Mouse (Mus musculus) inflammation-experienced regulatory T-cells, adult 6 months (primary cell): ENCODE results near the gene Aars. TPM values are rescaled to one million over a fixed set of nuclear protein-coding genes. Genes with fewer than 3 reads are reported as not detected.
A peak's percentile ranks its signal among the peaks of the same experiment; 100 is the strongest.
"Not testable (repeated sequence)": the region's sequence is repeated elsewhere in the genome, so short reads cannot be mapped to it uniquely, and the experiment has no call there.

Source experiments
- ATAC-seq: one replicate; pipeline ENCODE4 v1.8.0; 2017
- polyA plus RNA-seq, 3 experiments: library from polyadenylated mRNA; unstranded; fragments of 100-300 nt; shearing (Covaris generic); gene quantifications; one replicate each; pipeline ENCODE4 v1.2.1; 2017

Aars gene
- 10 to 100 TPM; 21.3 to 26.7 (median 25.5) TPM for polyA plus RNA-seq

DNA sequence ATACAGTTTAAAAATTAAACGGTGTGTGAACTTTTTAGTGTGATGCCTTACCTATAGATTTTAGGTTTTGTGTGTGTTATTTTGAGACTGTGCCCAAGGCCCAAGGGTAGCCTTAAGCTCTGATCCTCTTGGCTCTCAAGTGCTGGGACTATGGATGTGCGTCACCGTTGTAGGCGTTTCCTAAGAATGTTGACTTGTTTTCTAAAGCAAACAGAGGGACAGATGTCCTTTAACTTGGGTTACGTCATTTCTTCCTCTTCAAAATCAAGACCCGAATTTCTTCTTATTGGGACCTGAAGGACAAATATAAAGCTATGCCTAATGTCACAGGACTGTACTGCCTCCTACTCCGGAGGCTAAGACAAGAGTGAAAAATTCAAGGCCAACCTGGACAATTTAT, at the start of gene Aars:
Gene Aars, plus strand, starts transcription at position 229 of the 400 bp plus-strand sequence.
- ATAC-seq: no peak

DNA sequence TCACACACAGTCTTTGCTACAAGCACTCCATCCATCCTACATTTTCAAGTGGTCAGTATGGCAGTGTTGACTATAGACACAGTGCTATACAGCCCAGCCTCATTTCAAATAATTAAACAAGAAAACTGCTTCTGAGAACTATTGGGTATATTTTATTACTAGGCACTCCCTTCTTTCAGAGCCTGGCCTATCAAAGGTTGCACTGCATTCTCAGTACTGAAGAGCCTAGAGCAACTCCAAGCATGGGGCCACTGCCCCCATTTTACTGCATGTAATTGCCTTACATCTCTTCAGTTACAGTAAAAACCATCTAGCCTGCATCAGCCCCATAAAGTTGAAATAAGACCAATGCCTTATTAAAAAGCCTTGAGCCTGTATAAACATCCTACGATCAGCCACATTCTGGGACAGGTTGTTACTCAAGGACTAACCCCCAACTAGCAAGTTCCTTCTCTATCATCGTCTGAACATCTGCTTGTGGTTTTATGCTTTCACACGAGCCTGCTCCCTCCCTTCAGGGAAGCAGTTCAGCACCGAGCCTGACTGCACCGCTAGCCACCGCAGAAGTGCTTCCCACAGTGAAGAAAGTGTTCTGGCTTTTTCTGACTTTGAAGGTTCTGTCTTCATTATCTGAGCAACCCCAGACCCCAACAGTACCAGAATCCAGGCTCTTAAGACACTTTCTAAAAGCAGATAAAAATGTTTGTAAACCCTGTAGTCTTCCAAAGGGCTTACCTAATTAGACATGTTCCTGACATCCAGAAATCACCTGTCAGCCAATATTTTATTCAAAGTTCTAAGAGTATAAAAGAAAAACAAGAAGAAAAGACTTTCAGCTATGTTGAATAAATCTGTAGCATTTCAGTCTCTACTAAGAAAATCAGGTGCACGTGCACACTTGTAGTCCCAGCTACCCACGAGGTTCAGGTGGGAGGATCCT, 44.9 kb upstream of the Aars start:
- ATAC-seq: no peak

DNA sequence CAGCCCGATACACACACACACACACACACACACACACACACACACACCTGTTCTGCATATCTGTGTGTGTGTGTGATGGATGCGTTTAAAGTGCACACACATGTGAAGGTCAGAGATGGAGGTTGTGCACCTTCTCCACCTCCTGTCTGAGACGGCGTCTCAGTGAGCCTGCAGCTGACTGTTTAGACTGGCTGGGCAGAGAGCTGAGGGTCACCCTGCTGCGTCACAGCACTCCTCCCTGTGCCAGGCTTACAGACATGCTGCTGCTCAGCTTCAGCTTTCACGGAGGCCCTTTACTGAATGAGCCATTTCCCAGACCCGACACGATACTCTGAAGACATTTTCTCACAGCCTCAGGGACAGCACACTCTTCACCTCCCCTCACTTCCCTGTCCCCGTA, 42.9 kb upstream of the Aars start:
- no peak for ATAC-seq

DNA sequence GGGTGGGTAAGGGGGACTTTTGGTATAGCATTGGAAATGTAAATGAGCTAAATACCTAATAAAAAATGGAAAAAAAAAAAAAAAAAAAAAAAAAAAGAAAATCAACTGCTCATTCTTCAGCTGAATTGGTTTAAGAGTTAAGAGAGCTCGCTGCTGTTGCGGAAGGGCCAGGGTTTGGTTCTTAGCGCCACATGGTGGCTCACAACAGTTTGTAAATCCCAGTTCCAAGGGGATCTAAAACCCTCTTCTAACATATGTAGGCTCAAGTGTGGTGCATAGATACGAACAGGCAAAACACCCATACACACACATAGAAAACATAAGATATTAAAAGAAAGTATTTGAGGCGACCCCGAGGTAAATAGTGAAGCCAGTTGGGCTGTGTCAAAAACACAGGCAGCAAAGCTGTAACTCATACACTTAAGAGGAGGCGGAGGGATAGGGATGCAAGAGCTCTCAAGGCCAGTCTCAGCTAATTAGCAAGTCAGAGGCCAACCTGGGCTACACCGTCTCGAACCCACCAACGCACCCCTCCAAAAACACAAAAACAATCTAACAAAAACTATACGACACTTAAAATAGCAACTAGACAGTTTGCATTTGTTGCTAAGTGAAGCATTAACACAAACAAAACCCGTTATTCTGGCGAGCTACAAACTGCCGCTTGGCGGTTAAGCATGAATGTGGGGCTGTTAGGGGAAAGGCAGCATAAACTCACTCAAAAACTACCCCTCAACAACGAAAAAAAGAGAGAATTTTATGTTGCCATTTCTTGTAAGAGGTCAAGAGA, 36.1 kb upstream of the Aars start:
- ATAC-seq: peak; percentile 20

DNA sequence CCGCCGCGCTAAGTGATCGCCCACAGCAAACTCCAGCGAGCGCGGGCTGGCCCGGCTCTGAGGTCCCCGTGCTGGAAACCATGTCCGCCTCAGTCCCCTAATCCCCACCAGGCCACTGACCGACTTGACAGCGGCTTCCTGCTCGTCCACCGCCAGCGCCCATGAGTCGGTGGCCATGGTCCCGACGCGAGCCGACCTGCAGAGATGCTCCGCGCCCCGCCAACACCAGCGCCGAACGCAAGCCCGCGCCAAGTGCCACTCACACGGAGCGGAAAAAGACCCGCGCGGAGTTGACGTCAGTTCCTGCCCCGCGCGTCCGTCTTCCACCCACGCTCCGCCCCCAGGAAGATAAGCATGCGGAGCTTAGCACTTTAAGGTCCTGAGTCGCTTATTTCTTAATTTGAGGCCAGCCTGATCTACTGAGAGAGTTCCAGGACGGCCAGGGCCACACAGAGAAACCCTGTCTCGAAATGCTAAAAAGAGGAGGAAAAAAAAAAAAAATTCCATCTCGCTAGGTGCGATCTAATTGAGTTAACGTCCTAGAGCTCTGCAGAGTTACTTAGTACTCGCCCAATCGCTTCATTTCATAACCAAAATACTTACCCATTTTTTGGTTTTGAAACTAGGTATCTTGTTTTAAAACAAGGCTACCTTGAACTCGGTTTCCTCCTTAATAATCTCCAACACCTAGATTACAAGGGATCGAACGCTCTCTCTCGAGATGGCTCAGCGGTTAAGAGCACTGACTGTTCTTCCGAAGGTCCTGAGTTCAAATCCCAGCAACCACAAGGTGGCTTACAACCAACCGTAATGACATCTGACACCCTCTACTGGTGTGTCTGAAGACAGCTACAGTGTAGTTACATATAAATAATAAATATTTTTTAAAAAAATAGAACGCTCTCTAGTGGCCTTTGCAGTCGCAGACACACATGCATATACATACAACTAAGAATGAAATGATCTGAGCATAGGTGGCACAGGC, 35.1 kb upstream of the Aars start, which contains the start of gene Ddx19a:
Gene Ddx19a, minus strand, starts transcription at position 254 of the 985 bp plus-strand sequence.
- ATAC-seq: peak; percentile 97

DNA sequence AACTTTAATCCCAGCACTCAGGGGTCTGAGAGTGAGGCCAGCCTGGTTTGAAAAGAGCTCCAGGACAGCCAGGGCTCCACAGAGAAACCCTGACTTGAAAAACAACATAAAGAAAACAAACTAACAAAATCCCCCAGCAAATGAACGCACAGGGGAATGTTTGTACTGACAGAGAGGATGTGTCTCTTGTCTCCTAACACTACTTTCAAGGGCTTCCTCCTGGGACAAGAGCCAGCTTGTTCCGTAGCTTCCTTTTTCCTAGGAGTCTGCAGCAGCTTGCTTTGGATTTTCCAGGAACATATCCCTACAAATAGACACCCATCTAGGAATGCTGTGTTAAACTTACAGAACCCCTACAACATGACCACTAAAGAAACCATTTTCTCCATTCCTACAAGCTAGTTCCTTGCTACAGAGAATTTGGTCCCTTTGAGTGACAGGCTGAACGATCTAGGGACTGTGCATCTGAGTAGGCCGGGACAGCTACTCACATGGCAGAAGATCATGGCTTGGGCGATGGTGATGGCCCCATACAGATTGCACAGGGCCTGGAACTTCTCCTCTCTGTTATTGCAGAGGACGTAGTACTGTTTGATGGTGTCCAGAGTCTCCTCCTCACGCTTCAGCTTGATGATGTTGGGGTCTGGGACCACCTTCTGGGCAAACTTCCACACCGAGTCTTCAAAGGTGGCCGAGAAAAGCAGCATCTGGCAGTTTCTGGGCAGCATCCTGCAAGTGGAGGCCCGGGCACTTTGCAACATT, 22.5 kb upstream of the Aars start:
- not testable (repeated sequence) for ATAC-seq

DNA sequence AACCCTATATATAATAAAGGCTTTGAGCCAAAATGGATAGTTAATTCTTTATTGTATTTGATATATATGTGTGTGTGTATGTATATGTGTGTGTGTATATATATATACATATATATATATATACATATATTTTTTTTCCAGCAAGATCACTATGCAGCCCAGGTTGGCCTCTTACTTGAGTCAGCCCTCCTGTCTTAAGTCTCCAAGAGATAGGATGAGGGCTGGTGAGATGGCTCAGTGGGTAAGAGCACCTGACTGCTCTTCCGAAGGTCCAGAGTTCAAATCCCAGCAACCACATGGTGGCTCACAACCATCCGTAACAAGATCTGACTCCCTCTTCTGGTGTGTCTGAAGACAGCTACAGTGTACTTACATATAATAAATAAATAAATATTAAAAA, 6.3 kb upstream of the Aars start:
- not testable (repeated sequence) for ATAC-seq

DNA sequence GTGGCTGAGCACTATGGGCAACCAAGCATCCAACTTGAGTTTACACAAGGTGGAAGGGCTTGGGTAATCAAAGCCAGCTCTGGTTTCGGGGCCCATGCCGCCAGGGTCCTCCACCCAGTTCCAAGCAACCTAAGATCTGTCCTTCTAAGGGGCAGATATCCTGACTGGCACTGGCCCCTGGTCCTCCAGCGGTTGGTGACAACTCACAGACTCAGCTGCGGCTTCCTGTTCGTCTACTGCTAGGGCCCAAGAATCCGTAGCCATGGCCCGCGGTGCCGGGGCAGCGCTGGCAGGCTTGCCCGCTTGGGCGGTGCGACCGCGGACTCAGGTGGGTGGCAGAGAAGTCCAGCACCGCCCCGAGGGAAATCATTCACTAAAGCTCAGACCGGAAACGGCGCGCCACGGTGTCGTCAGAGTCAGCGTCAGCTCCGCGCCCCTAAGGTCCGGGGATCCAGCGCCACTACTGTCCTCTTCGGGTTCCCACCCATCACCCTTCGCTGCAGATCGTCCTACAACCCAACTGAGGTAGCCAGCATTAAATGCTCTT, 5.5 kb upstream of the Aars start:
- peak; percentile 71 for ATAC-seq

DNA sequence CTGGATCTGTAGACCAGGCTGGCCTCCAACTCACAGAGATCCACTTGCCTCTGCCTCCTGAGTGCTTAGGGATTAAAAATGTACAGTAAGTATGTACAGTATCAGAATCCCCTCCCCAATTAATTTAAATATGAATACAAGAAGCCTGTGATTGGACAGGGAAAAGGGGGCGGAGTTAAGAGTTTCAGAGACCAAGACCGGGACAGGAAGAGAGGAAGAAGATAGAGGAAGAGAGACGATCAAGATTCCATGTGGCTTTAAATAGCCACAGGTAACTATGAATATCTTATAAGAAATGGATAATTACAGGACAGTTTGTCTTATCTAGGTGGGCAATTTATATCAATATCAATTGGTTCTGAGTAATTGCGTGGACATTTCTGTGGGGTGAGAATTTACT, 3.4 kb upstream of the Aars start:
- peak; percentile 14 for ATAC-seq

DNA sequence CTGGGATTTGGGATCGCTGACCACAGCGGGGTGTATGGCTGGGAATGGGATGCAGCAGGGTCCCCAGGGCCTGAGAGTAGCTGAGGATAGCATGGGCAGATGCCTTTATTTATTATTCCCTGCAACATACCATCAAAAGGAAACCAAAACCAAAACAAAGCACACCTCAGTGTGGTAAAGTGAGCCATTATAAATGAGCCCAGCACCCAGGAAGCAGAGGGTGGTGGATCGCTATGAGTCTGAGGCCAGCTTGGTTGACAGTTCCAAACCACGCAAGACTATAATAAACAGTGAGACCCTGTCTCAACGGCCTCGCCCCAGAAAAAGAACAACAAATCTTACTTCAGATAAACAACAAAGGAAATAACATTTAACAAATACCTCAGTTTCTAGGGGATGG, 2.9 kb upstream of the Aars start:
- ATAC-seq: peak; percentile 49

DNA sequence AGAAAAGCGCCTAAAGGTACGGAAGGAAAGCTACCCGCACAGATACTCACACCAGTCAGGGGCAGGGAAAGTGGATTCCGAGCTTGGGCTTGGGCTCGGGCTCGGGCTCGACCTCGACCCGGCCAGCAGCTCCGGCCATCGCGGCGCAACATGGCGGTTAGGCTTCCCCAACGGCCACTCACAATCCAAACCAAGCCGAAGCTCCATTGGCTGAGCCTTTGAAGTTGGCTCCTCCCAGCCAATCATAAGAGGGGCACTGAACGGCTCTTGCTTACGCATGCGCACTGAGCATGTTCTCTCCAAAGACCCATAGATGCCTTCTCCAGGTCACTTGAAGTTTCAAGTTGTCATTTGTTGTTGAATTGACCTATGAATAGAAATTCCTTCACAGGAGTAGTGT, 1.4 kb upstream of the Aars start, which contains the start of gene Ddx19b:
Gene Ddx19b, minus strand, starts transcription at position 180 of the 400 bp plus-strand sequence.
- ATAC-seq: no peak

DNA sequence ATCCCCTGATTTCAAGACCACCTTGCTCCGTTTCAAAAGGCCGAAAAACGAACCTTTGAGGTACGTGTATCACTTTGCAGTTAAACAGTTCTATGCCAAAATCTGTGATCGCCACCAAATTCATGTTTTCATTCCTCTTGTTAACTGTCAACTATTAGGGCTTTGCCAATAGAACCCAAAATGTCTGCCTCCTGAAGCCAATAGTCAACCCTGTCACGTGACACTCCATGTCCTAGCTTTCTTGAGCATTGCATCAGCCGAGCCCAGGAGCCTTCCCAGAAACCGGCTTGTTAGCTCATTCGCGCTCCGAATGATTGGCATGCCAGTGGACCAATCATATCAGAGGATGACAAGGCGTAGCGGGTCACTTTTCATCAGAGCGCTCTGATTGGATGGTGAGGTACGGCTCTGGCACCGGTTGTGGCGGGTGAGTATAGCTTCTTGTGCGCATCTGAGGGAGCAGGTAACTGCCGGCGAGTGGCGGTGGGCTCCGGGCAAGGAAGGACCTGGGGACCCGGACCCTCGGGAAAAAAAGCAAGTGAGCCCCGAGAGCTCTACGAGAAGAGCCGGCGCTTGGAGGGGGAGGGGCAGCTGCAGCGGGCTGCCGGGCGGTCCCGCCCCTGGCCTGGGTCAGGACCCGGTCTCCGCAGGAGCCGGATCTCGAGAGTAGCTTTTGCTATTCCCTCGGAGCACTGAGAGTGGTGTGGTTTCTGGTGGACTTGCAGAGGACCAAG, 705 bp downstream of the Aars start:
- ATAC-seq: peak; percentile 96

DNA sequence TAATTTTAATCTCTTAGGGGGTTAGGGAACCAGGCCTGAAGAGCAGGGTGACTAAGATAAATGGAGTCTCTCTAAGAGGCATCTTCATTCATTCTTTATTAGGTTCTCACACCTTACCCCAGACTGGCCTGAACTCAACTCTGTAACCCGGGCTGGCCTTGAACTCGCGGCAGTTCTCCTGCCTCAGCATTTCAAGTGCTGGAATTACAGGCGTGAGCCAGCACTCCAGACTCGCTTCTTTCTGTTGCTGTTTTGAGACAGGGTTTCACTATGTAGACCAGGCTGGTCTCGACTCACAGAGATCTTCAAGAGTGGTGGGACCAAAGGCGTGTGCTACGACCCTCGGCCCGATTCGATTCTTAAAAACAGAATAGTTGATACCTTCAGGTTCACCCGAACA, 1.3 kb downstream of the Aars start:
- ATAC-seq: no peak

DNA sequence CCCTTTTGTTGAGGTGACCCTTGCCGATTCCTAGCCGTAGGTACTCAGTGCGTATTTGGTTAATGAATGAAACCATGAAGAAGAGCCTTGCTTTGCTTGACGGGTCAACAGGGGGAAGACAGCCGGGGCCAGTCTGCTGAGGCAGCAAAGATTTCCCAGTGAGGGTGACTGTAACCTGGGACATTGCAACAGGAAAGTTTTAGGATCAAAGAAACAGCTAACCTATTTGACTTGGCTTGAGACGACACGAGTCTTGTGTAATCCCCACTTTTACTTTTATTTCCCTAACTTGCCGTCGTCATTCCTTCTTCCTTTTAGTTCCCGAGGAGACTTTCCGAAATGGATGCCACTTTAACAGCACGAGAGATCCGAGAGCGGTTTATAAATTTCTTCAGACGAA, 3.6 kb downstream of the Aars start:
- ATAC-seq: no peak

DNA sequence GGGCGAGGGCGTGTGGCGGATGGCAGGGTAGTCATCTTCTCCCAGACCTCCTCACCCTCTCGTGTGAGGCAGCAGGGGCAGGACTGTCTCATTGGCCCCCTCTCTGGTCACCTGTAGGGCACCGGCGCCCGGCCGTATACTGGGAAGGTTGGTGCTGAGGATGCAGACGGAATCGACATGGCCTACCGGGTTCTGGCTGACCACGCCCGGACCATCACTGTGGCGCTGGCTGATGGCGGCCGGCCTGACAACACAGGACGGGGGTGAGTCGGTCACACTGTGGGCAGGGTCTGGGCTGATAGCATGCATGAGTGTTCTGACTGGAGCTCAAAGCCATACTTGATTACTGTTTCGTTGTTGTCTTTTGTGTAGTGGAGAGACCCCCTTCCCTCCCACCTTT, 9.6 kb downstream of the Aars start:
- no peak for ATAC-seq

DNA sequence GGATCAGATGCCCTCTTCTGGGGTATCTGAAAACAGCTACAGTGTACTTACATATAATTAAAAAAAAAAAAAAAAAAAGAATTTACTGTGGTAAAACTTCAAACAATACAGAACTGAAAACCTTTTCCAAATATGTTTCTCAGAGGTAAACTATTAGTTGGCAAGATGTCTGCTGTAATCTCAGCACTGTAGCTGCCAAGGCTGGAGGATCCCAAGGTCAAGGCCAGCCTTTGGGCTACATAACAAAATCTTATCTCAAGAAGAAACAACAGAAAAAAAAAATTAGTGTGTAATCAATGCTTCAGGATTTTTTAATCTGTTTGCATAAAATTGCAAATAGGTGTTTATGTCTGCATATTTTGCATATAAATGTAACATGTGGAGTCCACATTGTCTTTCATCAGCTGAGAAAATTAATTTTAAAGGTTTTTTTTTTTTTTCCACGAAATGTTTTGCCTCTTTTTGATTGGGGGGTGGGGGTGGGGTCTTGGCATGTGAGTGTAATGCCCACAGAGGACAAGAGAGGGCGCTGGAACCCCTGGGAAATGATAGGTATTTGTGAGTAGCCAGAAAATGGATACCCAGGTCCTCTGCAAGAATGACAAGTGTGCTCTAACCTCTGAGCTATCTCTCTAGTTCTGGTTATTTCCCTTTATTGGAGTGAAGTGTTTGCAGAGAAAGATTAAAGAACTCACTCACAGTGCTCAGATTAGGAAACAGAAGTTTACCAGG, 11.2 kb downstream of the Aars start:
- no peak for ATAC-seq

DNA sequence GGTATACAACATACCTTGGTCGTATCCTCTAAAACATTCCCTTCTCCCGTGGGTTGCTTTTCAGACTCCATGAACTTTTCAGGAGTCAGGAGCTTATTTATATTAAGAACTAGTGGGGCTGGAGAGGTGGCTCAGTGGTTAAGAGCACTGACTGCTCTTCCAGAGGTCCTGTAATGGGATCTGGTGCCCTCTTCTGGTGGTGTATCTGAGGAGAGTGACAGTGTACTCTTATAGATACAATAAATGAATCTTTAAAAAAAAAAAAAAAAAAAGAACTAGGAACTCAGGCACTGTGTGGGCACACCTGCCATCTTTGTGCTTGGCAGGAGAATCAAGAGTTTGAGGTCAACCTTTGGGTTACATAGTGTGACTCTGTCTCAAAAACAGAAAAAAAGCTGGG, 15.8 kb downstream of the Aars start:
- ATAC-seq: peak; percentile 25

DNA sequence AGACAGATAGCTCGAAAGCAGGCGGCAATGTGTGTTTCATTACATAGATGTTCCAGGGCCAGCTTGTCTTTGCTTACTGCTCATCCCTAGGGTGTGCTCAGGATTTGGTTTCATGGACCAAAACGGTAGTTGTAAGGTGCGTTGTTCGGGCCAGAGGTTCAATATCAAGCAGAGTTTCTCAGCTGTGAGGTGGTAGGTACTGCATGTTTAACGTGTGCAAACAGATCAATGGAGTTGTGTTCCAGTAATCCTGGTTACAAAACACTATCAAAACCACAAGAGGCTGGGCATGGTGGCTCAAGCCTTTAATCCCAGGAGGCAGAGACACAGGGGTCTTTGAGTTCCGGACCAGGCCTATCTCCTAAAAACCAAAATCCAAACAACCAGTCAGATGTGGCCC, 16.2 kb downstream of the Aars start:
- ATAC-seq: no peak

DNA sequence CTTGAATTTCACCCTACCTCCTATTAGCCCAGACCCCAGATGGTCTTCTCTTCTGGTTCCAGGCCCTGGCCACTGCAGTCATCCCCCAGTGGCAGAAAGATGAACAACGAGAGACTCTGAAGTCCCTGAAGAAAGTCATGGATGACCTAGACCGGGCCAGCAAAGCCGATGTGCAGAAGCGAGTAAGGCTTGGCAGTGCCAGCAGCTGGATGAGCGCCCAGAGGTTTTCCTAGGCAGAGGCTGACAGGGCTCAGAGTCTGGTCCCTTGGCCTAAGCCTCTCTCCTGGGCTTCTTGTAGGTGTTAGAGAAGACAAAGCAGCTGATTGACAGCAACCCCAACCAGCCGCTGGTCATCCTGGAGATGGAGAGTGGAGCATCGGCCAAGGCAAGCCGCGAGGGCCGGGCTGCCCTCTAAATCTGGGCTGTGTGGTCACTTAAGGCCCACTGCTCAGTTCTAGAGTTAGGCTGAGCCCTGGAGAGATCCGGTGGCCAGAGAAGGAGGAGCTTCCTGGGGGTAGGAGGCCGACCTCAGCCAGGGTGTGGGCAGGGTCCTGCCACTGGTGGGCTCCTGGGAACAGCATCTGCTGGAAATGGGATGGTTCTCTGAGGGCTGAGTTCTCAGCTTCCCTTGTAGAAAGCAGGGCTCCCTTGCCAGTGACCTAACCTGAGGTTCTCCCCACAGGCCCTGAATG, 21.0 kb downstream of the Aars start:
- no peak for ATAC-seq
